Mouse (Mus musculus): ENCODE data around the gene Pygo1. TPM values are rescaled to one million over a fixed set of nuclear protein-coding genes. Genes with fewer than 3 reads are reported as not detected.

The Pygo1 gene
- 0.10 TPM for polyA plus RNA-seq (2017; shearing (Covaris generic))

GRCm38 (mm10) chr9:72925021-72925934 lies at the start of gene Pygo1:
Gene Pygo1 (plus strand): TSS chr9:72925645.

DNA sequence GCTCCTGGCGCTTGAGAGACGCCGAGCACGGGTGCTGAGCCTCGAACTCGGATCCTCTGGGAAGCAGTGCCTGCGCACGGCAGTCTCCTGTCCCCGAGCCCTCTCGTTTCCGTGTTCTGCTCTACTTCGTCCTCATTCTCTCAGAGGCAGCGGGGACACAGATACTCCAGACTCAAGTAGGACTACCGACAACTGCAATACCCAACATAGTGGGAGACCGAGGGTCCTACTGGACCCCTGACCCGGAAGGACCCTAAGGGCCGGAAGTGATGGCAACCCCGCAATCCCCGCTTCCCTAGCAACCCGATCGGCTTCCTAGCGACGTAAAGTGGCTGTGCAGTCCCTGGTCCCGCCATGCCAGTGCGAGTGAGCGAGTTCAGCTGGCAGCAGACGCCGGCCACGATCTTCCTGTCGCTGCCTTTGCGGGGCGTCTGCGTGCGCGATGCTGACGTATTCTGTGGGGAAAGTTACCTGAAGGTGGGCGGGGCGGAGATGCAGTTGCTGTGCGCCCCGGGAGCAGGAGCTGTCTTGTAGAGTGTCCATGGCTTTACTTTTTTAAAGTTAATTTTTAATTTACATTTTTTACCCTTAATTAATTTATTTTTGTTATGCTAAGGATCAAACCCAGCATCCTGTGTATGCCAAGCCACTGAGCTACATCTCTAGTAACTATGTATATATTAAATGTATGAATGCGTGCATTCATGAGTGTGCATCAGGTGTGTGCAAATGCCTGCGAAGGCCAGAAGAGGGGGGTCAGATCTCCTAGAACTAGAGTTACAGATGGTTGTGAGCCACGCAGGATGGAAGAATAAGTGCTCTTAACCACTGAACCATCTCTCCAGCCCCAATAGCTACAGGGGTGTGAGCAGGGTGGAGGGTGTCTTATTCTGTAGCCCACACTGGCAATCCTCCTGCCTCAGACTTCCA lies 33.3 kb downstream of the Pygo1 start, which contains the start of the genes Dyx1c1 and Gm44503:
Gene Dyx1c1 (plus strand): TSS at position 265 of the 930 bp plus-strand sequence.
Gene Gm44503 (plus strand): TSS at position 332 of the 930 bp plus-strand sequence.

GRCm38 (mm10) chr9:72985250-72986220 lies 60.1 kb downstream of the Pygo1 start, which contains the start of the genes Ccpg1os and Ccpg1:
Gene Ccpg1os (minus strand): TSS chr9:72985382.
Gene Ccpg1 (plus strand): TSS chr9:72985429.

Other genes with a start within 250 kb of the Pygo1 start
- gene Prtg, start 118.8 kb upstream of the Pygo1 start, polyA plus RNA-seq (2017; shearing (Covaris generic)), result 0.23 TPM
- gene Dyx1c1, start 33.1 kb downstream of the Pygo1 start, polyA plus RNA-seq (2017; shearing (Covaris generic)), result 1.1 TPM
- not detected for gene Gm44503, start 33.2 kb downstream of the Pygo1 start, polyA plus RNA-seq (2017; shearing (Covaris generic))
- 1.7 TPM for gene Ccpg1os, start 59.7 kb downstream of the Pygo1 start, polyA plus RNA-seq (2017; shearing (Covaris generic))
- gene Ccpg1, start 59.8 kb downstream of the Pygo1 start, polyA plus RNA-seq (2017; shearing (Covaris generic)), result 116 TPM
- gene Pigb, start 114.7 kb downstream of the Pygo1 start, polyA plus RNA-seq (2017; shearing (Covaris generic)), result 12.4 TPM
- 45.8 TPM for gene Rab27a, start 119.2 kb downstream of the Pygo1 start, polyA plus RNA-seq (2017; shearing (Covaris generic))
- gene Khdc3, start 176.2 kb downstream of the Pygo1 start, polyA plus RNA-seq (2017; shearing (Covaris generic)), result not detected
- not detected for gene Gm20509, start 176.8 kb downstream of the Pygo1 start, polyA plus RNA-seq (2017; shearing (Covaris generic))
- 50.2 TPM for gene Rsl24d1, start 187.8 kb downstream of the Pygo1 start, polyA plus RNA-seq (2017; shearing (Covaris generic))

All from effector memory CD4-positive, alpha-beta T cell, adult 7 months (primary cell).